ENCODE assay signal across 22 mouse cellular contexts in genomic region chr6:30286642-30287041, GRCm38 (mm10).
"Had no signal": no experiment of that assay in that cellular context is flagged by ENCODE, and none has a peak within 500 bp of the region (broad histone marks: within the 10 kb centered on the region; RNA-seq: fewer than 3 reads in every experiment).

No protein-coding gene starts in this region.

- H3K9me3 ChIP-seq: limb, embryonic 10.5 days; limb, embryonic 13.5 days; midbrain, embryonic 12.5 days; midbrain, embryonic 15.5 days; neural tube, embryonic 12.5 days; neural tube, embryonic 15.5 days had no signal

- ATAC-seq: intestine, postnatal 0 days; liver, postnatal 0 days; lung, postnatal 0 days; midbrain, embryonic 15.5 days had no signal

- H3K4me1 ChIP-seq: limb, embryonic 10.5 days; limb, embryonic 13.5 days; midbrain, embryonic 12.5 days; midbrain, embryonic 15.5 days; neural tube, embryonic 12.5 days; neural tube, embryonic 15.5 days had no signal

- H3K4me2 ChIP-seq: limb, embryonic 13.5 days; lung, embryonic 14.5 days; midbrain, embryonic 12.5 days; midbrain, embryonic 15.5 days; neural tube, embryonic 12.5 days; neural tube, embryonic 15.5 days had no signal

- H3K4me3 ChIP-seq: layer of hippocampus, adult 2 months; limb, embryonic 10.5 days; limb, embryonic 13.5 days; midbrain, embryonic 12.5 days; midbrain, embryonic 15.5 days; neural tube, embryonic 12.5 days; neural tube, embryonic 15.5 days had no signal

- H3K27me3 ChIP-seq: limb, embryonic 13.5 days; midbrain, embryonic 12.5 days; midbrain, embryonic 15.5 days; neural tube, embryonic 12.5 days; neural tube, embryonic 15.5 days had no signal

- H3K9ac ChIP-seq: limb, embryonic 13.5 days; liver, embryonic 14.5 days; liver, postnatal 0 days; lung, embryonic 14.5 days; midbrain, embryonic 12.5 days; midbrain, embryonic 15.5 days; neural tube, embryonic 12.5 days; neural tube, embryonic 15.5 days had no signal

- H3K27ac ChIP-seq: kidney, postnatal 0 days; layer of hippocampus, adult 2 months; limb, embryonic 10.5 days; limb, embryonic 13.5 days; liver, embryonic 14.5 days; macrophage; midbrain, embryonic 12.5 days; midbrain, embryonic 15.5 days; neural tube, embryonic 12.5 days; neural tube, embryonic 15.5 days; stomach, postnatal 0 days had no signal

- DNase-seq: kidney, adult 2 months; kidney, postnatal 25 days; liver; liver, postnatal 0 days; lung, embryonic 14.5 days; retina, postnatal 1 day; right cerebral cortex, postnatal 25 days; thymus, adult 2 months; thymus, postnatal 25 days had no signal
